Mouse (Mus musculus) heart, adult 9 months (tissue): ENCODE results near the gene Olfr1487.
"Not testable (repeated sequence)": the region's sequence is repeated elsewhere in the genome, so short reads cannot be mapped to it uniquely, and the experiment has no call there.

ENCODE experiments used
- DNase-seq, 2 experiments: peaks; one replicate each; pipeline ENCODE4 v3.0.0; 2022; ENCODE audit warnings: low spot score in 2 of 2

The Olfr1487 gene

DNA sequence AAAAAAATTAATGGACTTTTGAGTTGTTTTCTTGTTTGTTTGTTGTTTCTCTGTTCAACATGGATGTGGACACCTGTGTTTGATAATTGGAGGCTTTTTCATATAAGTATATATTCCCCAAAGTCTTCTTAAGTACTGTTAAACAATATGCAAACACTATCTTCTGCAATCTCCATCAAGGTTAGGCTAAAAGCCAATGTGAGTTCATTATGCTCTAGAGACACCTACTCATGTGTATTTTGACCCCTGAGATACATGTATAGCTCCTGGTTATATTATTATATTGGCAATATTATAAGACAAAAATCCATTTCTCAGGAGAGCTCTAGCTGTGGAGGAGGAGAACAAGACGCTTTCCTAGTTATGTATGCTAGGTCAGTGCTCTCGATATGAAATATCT is at the start of gene Olfr1487:
Olfr1487 (plus strand) TSS at position 301 of the 400 bp plus-strand sequence.
- not testable (repeated sequence) for DNase-seq

GRCm38 (mm10) chr19:13583211-13583610 is 34.0 kb upstream of the Olfr1487 start, which contains the start of gene Olfr1484:
TSS of gene Olfr1484 (plus strand) at chr19:13583511.
- no peak for DNase-seq

GRCm38 (mm10) chr19:13631321-13631720 is 14.1 kb downstream of the Olfr1487 start, which contains the start of gene Olfr1489:
TSS of gene Olfr1489 (plus strand) at chr19:13631621.
- no peak for DNase-seq

DNA sequence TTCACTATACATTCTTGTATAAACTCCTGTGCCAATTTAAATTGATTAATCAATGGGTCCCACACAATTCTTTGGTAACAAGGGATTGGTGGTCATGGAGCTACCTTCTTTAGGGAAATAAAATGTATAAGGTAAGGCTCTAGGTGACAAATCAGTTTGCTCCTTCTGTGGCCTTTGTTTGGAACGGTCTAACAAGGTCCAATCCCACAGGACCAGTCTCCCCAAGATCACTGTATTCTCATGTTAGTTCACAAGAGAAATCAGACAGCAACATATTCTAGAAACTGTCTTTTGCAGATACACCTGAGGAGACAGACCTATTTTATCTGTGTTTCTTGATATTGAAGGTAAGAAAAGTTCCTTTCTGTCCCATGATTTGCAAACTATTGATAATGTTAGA is 33.6 kb downstream of the Olfr1487 start, which contains the start of gene Olfr1490:
Olfr1490 (plus strand) TSS at position 301 of the 400 bp plus-strand sequence.
- no peak for DNase-seq
